Mouse (Mus musculus): ENCODE results near the gene Gm28230. TPM values are rescaled to one million over a fixed set of nuclear protein-coding genes. Genes with fewer than 3 reads are reported as not detected.

The Gm28230 gene
- polyA plus RNA-seq, 1 experiment from 2014 or later, result 1.5 TPM

- no peak overlapping the region for H3K27ac ChIP-seq
- WGBS, result 4% methylated on average over 5 of the region's 5 CpGs
Observed at GRCm38 (mm10) chr2:74709465-74710419, 16.8 kb upstream of the Gm28230 start.

GRCm38 (mm10) chr2:74710929-74711543, 15.5 kb upstream of the Gm28230 start:
- Histone ChIP-seq H3K27ac (peak overlapping the region; percentile 40; the same call in 1 of the 2 replicates), H3K9me3 (no peaks in the 10 kb centered on the region), H3K9ac (no peak overlapping the region), H3K27me3 (peaks cover 96% of the 10 kb centered on the region), H3K36me3 (no peaks in the 10 kb centered on the region), H3K4me1 (replicated peaks) (peaks cover 10% of the 10 kb centered on the region), H3K4me2 (peak overlapping the region; percentile 27; the same call in 1 of the 2 replicates), H3K4me3 (peak overlapping the region; percentile 7; the same call in 1 of the 2 replicates)
- 1% methylated on average over 16 of the region's 16 CpGs for WGBS
- ATAC-seq (ENCODE audit: low FRiP score), result no peak

More at GRCm38 (mm10) chr2:74709465-74710419, 16.8 kb upstream of the Gm28230 start:
- Histone ChIP-seq H3K36me3 (no peaks in the 10 kb centered on the region), H3K4me3 (no peak overlapping the region), H3K9ac (no peak overlapping the region), H3K27me3 (peaks cover 96% of the 10 kb centered on the region), H3K4me2 (no peak overlapping the region), H3K9me3 (no peaks in the 10 kb centered on the region), H3K4me1 (replicated peaks) (peaks cover 18% of the 10 kb centered on the region)
- ATAC-seq (ENCODE audit: low FRiP score), result no peak

GRCm38 (mm10) chr2:74711721-74712621, 14.6 kb upstream of the Gm28230 start, which contains the start of the genes Hoxd3 and Hoxd4:
Hoxd3 (plus strand) TSS chr2:74711927.
Hoxd4 (plus strand) TSS chr2:74711929.
- Histone ChIP-seq H3K9ac (peak within 1 kb of the TSS; percentile 70), H3K27me3 (peaks cover 96% of the 10 kb centered on the region), H3K4me2 (peak within 1 kb of the TSS; percentile 38), H3K9me3 (no peaks in the 10 kb centered on the region), H3K4me1 (replicated peaks) (peaks cover 10% of the 10 kb centered on the region), H3K27ac (peak within 1 kb of the TSS; percentile 84), H3K4me3 (peak within 1 kb of the TSS; percentile 40), H3K36me3 (no peaks in the 10 kb centered on the region)
- WGBS, result under 1% methylated on average over 65 of the region's 65 CpGs
- peak; percentile 19; the same call in 1 of the 2 replicates for ATAC-seq (ENCODE audit: low FRiP score)

- H3K9me3 ChIP-seq, result no peaks in the 10 kb centered on the region
- peaks cover 97% of the 10 kb centered on the region for H3K27me3 ChIP-seq
- H3K9ac ChIP-seq, result no peak overlapping the region
- 8% methylated on average over 19 of the region's 19 CpGs for WGBS
- H3K36me3 ChIP-seq, result no peaks in the 10 kb centered on the region
- peak overlapping the region; percentile 46 for H3K27ac ChIP-seq
- peaks cover 10% of the 10 kb centered on the region for H3K4me1 ChIP-seq (replicated peaks)
- H3K4me2 ChIP-seq, result 0 out of 2 replicates have a peak overlapping the region, but pooled peaks have one; percentile 59
- no peak for ATAC-seq (ENCODE audit: low FRiP score)
- H3K4me3 ChIP-seq, result peak overlapping the region; percentile 40
Observed at GRCm38 (mm10) chr2:74713239-74714150, 13.0 kb upstream of the Gm28230 start.

- H3K9me3 ChIP-seq, result no peaks in the 10 kb centered on the region
- H3K27me3 ChIP-seq, result peaks cover 97% of the 10 kb centered on the region
- WGBS, result 4% methylated on average over 18 of the region's 18 CpGs
- H3K36me3 ChIP-seq, result no peaks in the 10 kb centered on the region
- ATAC-seq (ENCODE audit: low FRiP score), result no peak
- peak overlapping the region; percentile 59; the same call in 1 of the 2 replicates for H3K4me2 ChIP-seq
- peaks cover 10% of the 10 kb centered on the region for H3K4me1 ChIP-seq (replicated peaks)
- H3K9ac ChIP-seq, result peak overlapping the region; percentile 29
- H3K27ac ChIP-seq, result peak overlapping the region; percentile 46
- peak overlapping the region; percentile 40 for H3K4me3 ChIP-seq
Observed at GRCm38 (mm10) chr2:74714156-74714789, 12.3 kb upstream of the Gm28230 start.

- Histone ChIP-seq H3K4me3 (peak overlapping the region; percentile 40), H3K9ac (peak overlapping the region; percentile 29; the same call in 1 of the 2 replicates), H3K27me3 (peaks cover 97% of the 10 kb centered on the region), H3K27ac (0 out of 2 replicates have a peak overlapping the region, but pooled peaks have one; percentile 23), H3K36me3 (no peaks in the 10 kb centered on the region), H3K4me2 (peak overlapping the region; percentile 59), H3K9me3 (no peaks in the 10 kb centered on the region), H3K4me1 (replicated peaks) (peaks cover 10% of the 10 kb centered on the region)
- 0 out of 2 replicates have a peak, but pooled peaks have one; percentile 61 for ATAC-seq (ENCODE audit: low FRiP score)
- WGBS, result 2% methylated on average over 14 of the region's 14 CpGs
Observed at GRCm38 (mm10) chr2:74714881-74715280, 11.6 kb upstream of the Gm28230 start.

- peak; percentile 85 for ATAC-seq (ENCODE audit: low FRiP score)
- peak overlapping the region; percentile 59 for H3K4me2 ChIP-seq
- H3K9me3 ChIP-seq, result no peaks in the 10 kb centered on the region
- H3K27ac ChIP-seq, result no peak overlapping the region
- no peaks in the 10 kb centered on the region for H3K36me3 ChIP-seq
- H3K4me3 ChIP-seq, result peak overlapping the region; percentile 40
- H3K27me3 ChIP-seq, result peaks cover 97% of the 10 kb centered on the region
- peaks cover 10% of the 10 kb centered on the region for H3K4me1 ChIP-seq (replicated peaks)
- WGBS, result 2% methylated on average over 26 of the region's 26 CpGs
- peak overlapping the region; percentile 58 for H3K9ac ChIP-seq
Observed at GRCm38 (mm10) chr2:74715504-74716241, 10.9 kb upstream of the Gm28230 start.

GRCm38 (mm10) chr2:74720384-74720783, 6.1 kb upstream of the Gm28230 start:
- Histone ChIP-seq H3K4me3 (no peak overlapping the region), H3K27me3 (peaks cover 99% of the 10 kb centered on the region), H3K27ac (no peak overlapping the region), H3K4me1 (replicated peaks) (peaks cover 30% of the 10 kb centered on the region), H3K9me3 (no peaks in the 10 kb centered on the region), H3K36me3 (no peaks in the 10 kb centered on the region), H3K4me2 (no peak overlapping the region), H3K9ac (no peak overlapping the region)
- 12% methylated on average over 2 of the region's 2 CpGs for WGBS
- ATAC-seq (ENCODE audit: low FRiP score), result no peak

- no peaks in the 10 kb centered on the region for H3K9me3 ChIP-seq
- no peak overlapping the region for H3K9ac ChIP-seq
- no peaks in the 10 kb centered on the region for H3K36me3 ChIP-seq
- 0 out of 2 replicates have a peak overlapping the region, but pooled peaks have one; percentile 0 for H3K4me2 ChIP-seq
- peaks cover 35% of the 10 kb centered on the region for H3K4me1 ChIP-seq (replicated peaks)
- H3K27me3 ChIP-seq, result peaks cover 98% of the 10 kb centered on the region
- H3K27ac ChIP-seq, result 0 out of 2 replicates have a peak overlapping the region, but pooled peaks have one; percentile 2
- H3K4me3 ChIP-seq, result no peak overlapping the region
- ATAC-seq (ENCODE audit: low FRiP score), result no peak
- 4% methylated on average over 5 of the region's 5 CpGs for WGBS
Observed at GRCm38 (mm10) chr2:74720955-74721491, 5.5 kb upstream of the Gm28230 start.

All from hindbrain, embryonic 13.5 days (tissue).